Mouse (Mus musculus) NIH3T3 (cell line): ENCODE data around the gene Xndc1.
"Not testable (repeated sequence)": the region's sequence is repeated elsewhere in the genome, so short reads cannot be mapped to it uniquely, and the experiment has no call there.

Experiments used
- DNase-seq: peaks from one replicate; pipeline ENCODE4 v3.0.0-alpha.2; 2012; ENCODE audit warnings: low read depth

Gene Xndc1

GRCm38 (mm10) chr7:102065046-102065891, at the start of gene Xndc1, which contains the start of the genes Rnf121 and Xntrpc:
Xndc1 (plus strand) TSS chr7:102065511.
Rnf121 (minus strand) TSS chr7:102065469.
Xntrpc (plus strand) TSS chr7:102065713.
- peak; percentile 89 for DNase-seq

GRCm38 (mm10) chr7:102016936-102017335, 48.4 kb upstream of the Xndc1 start:
- DNase-seq, result no peak

- DNase-seq, result peak; percentile 44
Observed at GRCm38 (mm10) chr7:102017452-102017851, 47.9 kb upstream of the Xndc1 start.

GRCm38 (mm10) chr7:102018034-102018433, 47.3 kb upstream of the Xndc1 start:
- DNase-seq, result no peak

GRCm38 (mm10) chr7:102018590-102018989, 46.7 kb upstream of the Xndc1 start, which contains the start of gene Il18bp:
Il18bp (minus strand) TSS chr7:102018690.
- no peak for DNase-seq

GRCm38 (mm10) chr7:102019362-102019761, 45.9 kb upstream of the Xndc1 start:
- peak; percentile 13 for DNase-seq

- not testable (repeated sequence) for DNase-seq
Observed at GRCm38 (mm10) chr7:102020934-102021333, 44.4 kb upstream of the Xndc1 start.

- no peak for DNase-seq
Observed at GRCm38 (mm10) chr7:102023821-102024220, 41.5 kb upstream of the Xndc1 start.

GRCm38 (mm10) chr7:102025187-102026119, 39.9 kb upstream of the Xndc1 start:
- peak; percentile 22 for DNase-seq

GRCm38 (mm10) chr7:102034904-102035303, 30.4 kb upstream of the Xndc1 start:
- peak; percentile 37 for DNase-seq

- DNase-seq, result no peak
Observed at GRCm38 (mm10) chr7:102035534-102035933, 29.8 kb upstream of the Xndc1 start.

GRCm38 (mm10) chr7:102037318-102037717, 28.0 kb upstream of the Xndc1 start:
- DNase-seq, result no peak

- DNase-seq, result no peak
Observed at GRCm38 (mm10) chr7:102042314-102042713, 23.0 kb upstream of the Xndc1 start.

- peak; percentile 9 for DNase-seq
Observed at GRCm38 (mm10) chr7:102048524-102048923, 16.8 kb upstream of the Xndc1 start.

GRCm38 (mm10) chr7:102061353-102061752, 4.0 kb upstream of the Xndc1 start:
- no peak for DNase-seq

- DNase-seq, result no peak
Observed at GRCm38 (mm10) chr7:102062203-102062602, 3.1 kb upstream of the Xndc1 start.

- DNase-seq, result no peak
Observed at GRCm38 (mm10) chr7:102063891-102064290, 1.4 kb upstream of the Xndc1 start.

GRCm38 (mm10) chr7:102064655-102065045, 661 bp upstream of the Xndc1 start:
- no peak for DNase-seq

- no peak for DNase-seq
Observed at GRCm38 (mm10) chr7:102066363-102066762, 1.1 kb downstream of the Xndc1 start.

GRCm38 (mm10) chr7:102076714-102077296, 11.5 kb downstream of the Xndc1 start:
- peak; percentile 68 for DNase-seq

- peak; percentile 75 for DNase-seq
Observed at GRCm38 (mm10) chr7:102078517-102078916, 13.2 kb downstream of the Xndc1 start.

GRCm38 (mm10) chr7:102080311-102080710, 15.0 kb downstream of the Xndc1 start:
- no peak for DNase-seq
